Mouse (Mus musculus) frontal cortex, postnatal 14 days (tissue): ENCODE results near the gene Ltb4r2.

ENCODE experiments used
- DNase-seq, 2 experiments: peaks; one replicate each; pipeline ENCODE4 v3.0.0; 2022; ENCODE audit warnings: low spot score in 2 of 2

Gene Ltb4r2

GRCm38 (mm10) chr14:55737086-55737687, 24.0 kb upstream of the Ltb4r2 start:
- DNase-seq: no peak

GRCm38 (mm10) chr14:55743711-55744110, 17.5 kb upstream of the Ltb4r2 start:
- DNase-seq: peak; percentile 72 to 85

- peak; percentile 61 to 73 for DNase-seq
These were observed 15.9 kb upstream of the Ltb4r2 start, which contains the start of the genes Dhrs1 and Nop9 for GRCm38 (mm10) chr14:55745180-55745860. TSS of gene Dhrs1 (minus strand) at chr14:55745690. TSS of gene Nop9 (plus strand) at chr14:55745693.

GRCm38 (mm10) chr14:55745861-55746237, 15.4 kb upstream of the Ltb4r2 start:
- DNase-seq: no peak

- DNase-seq: no peak
These were observed 14.0 kb upstream of the Ltb4r2 start for GRCm38 (mm10) chr14:55747051-55747847.

- DNase-seq: no peak
These were observed 3.7 kb upstream of the Ltb4r2 start for GRCm38 (mm10) chr14:55757566-55757965.

- DNase-seq: no peak
These were observed 2.9 kb upstream of the Ltb4r2 start, which contains the start of gene Cideb for GRCm38 (mm10) chr14:55758363-55758784. TSS of gene Cideb (minus strand) at chr14:55758458.

- DNase-seq: peak; percentile 69 to 80
These were observed 1.1 kb upstream of the Ltb4r2 start for GRCm38 (mm10) chr14:55760156-55760555.

GRCm38 (mm10) chr14:55762001-55762821, 983 bp downstream of the Ltb4r2 start:
- DNase-seq: peak in 1 of 2 experiments; percentile 48

GRCm38 (mm10) chr14:55763166-55763565, 1.9 kb downstream of the Ltb4r2 start:
- DNase-seq: no peak

GRCm38 (mm10) chr14:55765696-55766095, 4.5 kb downstream of the Ltb4r2 start, which contains the start of gene Ltb4r1:
TSS of gene Ltb4r1 (plus strand) at chr14:55765962.
- no peak for DNase-seq

GRCm38 (mm10) chr14:55767519-55768414, 6.5 kb downstream of the Ltb4r2 start:
- no peak for DNase-seq

GRCm38 (mm10) chr14:55768555-55768954, 7.3 kb downstream of the Ltb4r2 start:
- DNase-seq: no peak

GRCm38 (mm10) chr14:55769087-55769703, 8.0 kb downstream of the Ltb4r2 start:
- no peak for DNase-seq

- DNase-seq: no peak
These were observed 15.5 kb downstream of the Ltb4r2 start for GRCm38 (mm10) chr14:55776711-55777110.

- DNase-seq: no peak
These were observed 15.9 kb downstream of the Ltb4r2 start for GRCm38 (mm10) chr14:55777176-55777575.

GRCm38 (mm10) chr14:55777806-55778205, 16.6 kb downstream of the Ltb4r2 start:
- no peak for DNase-seq

- no peak for DNase-seq
These were observed 17.5 kb downstream of the Ltb4r2 start for GRCm38 (mm10) chr14:55778686-55779085.

- DNase-seq: no peak
These were observed 18.4 kb downstream of the Ltb4r2 start for GRCm38 (mm10) chr14:55779656-55780055.

GRCm38 (mm10) chr14:55780736-55781135, 19.5 kb downstream of the Ltb4r2 start:
- peak in 1 of 2 experiments; percentile 3 for DNase-seq
